Mouse (Mus musculus): Measurements from ENCODE around the gene Asb10. TPM values are rescaled to one million over a fixed set of nuclear protein-coding genes. Genes with fewer than 3 reads are reported as not detected.
A peak's percentile ranks its signal among the peaks of the same experiment; 100 is the strongest.

The Asb10 gene
- polyA plus RNA-seq (2014; fragmentation: Nextera tagmentation; extraction: Ambion mirVana), result 0.09 and 0.17 TPM in 2 replicates

DNA sequence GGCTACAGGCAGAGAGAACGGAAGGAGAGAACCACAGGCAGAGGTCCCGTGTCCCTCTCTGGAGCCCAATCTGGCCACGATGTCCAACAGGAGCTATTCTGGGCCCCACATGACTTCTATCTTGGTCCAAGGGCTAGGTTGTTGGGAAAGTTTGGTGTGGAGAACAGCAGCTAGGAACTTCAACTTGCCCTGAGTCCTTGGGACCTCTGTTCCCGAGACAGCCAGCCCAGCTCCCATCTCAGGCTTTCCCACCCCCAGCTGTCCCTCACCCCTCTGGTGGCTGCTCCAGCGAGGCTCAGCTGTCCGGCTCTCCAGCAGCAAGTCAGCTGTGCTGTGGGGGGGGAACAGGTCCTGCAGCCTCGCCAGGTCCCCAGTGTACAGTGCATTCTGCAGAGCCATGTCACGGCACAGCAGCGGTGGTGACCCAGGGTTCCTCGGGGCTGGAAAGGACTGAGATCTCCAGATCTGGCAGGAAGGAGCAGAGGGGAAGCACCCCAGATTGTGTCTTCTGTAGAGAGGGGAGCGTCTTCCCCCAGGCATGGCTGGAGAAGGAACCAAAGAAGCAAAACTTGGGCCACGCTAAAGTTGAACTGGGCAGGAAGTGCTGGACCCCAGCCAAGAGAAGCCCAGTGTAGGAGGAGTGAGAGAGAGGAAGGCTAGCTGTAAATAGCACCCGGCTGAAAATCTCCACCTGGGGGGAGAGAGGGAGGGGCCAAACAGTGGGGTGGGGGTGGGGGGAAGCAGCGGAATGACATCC, at the start of gene Asb10:
Gene Asb10 (minus strand): TSS at position 592 of the 757 bp plus-strand sequence.
- Histone ChIP-seq H3K36me3 (ENCODE audit: control insufficient read depth, insufficient read depth, low read length) (no peaks in the 10 kb centered on the region), H3K27me3 (replicated peaks; ENCODE audit: control insufficient read depth, insufficient read depth, low read length) (no peaks in the 10 kb centered on the region), H3K4me3 (ENCODE audit: low read depth, low read length) (no peak within 1 kb of the TSS), H3K9me3 (replicated peaks; ENCODE audit: control insufficient read depth, low read length) (no peaks in the 10 kb centered on the region), H3K4me1 (ENCODE audit: control insufficient read depth, insufficient read depth, low read length) (peaks cover 4% of the 10 kb centered on the region; the same call in 1 of the 2 replicates), H3K4me2 (ENCODE audit: low read length) (no peak within 1 kb of the TSS), H3K27ac (ENCODE audit: low read depth, low read length) (no peak within 1 kb of the TSS), H3K9ac (ENCODE audit: low read length) (no peak within 1 kb of the TSS)
- DNase-seq (ENCODE audit: low spot score), result no peak
- ATAC-seq, result no peak
- 53% methylated on average over 14 of the region's 14 CpGs for WGBS

DNA sequence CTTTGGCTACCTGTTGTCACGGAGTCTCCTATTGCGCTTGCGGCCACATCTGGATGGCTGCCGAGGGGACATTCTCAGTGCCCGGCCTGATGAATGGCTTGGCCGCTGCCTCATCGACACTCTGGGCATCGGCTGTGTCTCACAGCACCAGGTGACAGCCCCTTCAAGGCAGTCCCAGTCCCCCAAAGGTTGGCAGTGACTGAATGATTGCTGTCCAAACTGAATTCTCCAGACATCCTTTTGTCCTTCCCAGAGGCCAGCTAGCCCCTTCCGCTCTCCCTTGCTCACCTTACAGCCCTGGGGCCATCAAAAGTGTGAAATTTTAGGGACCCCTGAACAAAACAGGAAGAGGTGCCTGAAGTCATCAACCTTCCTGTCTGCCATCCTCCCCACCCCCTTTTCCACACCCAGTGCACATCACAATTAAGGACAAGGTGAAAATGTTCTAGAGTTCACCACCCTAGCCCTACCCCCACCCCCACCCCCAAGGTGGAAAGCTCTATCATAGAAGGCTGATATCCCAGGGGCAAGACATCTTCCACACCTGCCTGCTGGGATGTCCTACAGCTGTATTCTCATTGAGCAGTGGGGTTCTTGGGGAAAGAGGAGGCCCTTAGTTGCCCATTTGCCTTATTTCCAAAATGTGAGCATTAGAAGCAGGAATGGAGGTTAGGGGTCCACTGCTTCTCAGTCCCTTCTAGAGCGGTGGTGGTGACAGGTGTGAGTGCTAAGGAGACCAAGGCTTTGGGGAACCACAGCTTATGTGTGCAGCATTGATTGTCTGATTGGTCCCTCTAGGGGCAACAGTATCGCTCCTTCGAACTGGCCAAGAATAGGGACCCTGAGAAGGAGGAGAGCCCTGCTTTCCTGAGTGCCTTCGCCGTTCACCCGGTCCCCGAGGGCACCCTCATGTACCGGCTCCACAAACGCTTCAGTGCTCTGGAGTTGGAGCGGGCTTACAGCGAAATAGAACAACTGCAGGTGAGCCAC, 49.0 kb upstream of the Asb10 start:
- H3K4me2 ChIP-seq (ENCODE audit: low read length), result no peak overlapping the region
- peaks cover 16% of the 10 kb centered on the region for H3K4me1 ChIP-seq (ENCODE audit: control insufficient read depth, insufficient read depth, low read length)
- H3K9ac ChIP-seq (ENCODE audit: low read length), result no peak overlapping the region
- DNase-seq (ENCODE audit: low spot score) (no peak), ATAC-seq (no peak)
- no peak overlapping the region for H3K27ac ChIP-seq (ENCODE audit: low read depth, low read length)
- WGBS, result 90% methylated on average over 20 of the region's 20 CpGs
- peaks cover 64% of the 10 kb centered on the region for H3K36me3 ChIP-seq (ENCODE audit: control insufficient read depth, insufficient read depth, low read length)
- H3K27me3 ChIP-seq (replicated peaks; ENCODE audit: control insufficient read depth, insufficient read depth, low read length), result no peaks in the 10 kb centered on the region
- no peaks in the 10 kb centered on the region for H3K9me3 ChIP-seq (replicated peaks; ENCODE audit: control insufficient read depth, low read length)
- H3K4me3 ChIP-seq (ENCODE audit: low read depth, low read length), result no peak overlapping the region

- Histone ChIP-seq H3K9ac (ENCODE audit: low read length) (peak overlapping the region; percentile 88), H3K27me3 (replicated peaks; ENCODE audit: control insufficient read depth, insufficient read depth, low read length) (no peaks in the 10 kb centered on the region), H3K4me2 (ENCODE audit: low read length) (peak overlapping the region; percentile 93), H3K4me3 (ENCODE audit: low read depth, low read length) (peak overlapping the region; percentile 79), H3K27ac (ENCODE audit: low read depth, low read length) (peak overlapping the region; percentile 80; the same call in 1 of the 2 replicates), H3K9me3 (replicated peaks; ENCODE audit: control insufficient read depth, low read length) (no peaks in the 10 kb centered on the region), H3K36me3 (ENCODE audit: control insufficient read depth, insufficient read depth, low read length) (peaks cover 38% of the 10 kb centered on the region), H3K4me1 (ENCODE audit: control insufficient read depth, insufficient read depth, low read length) (peaks cover 16% of the 10 kb centered on the region)
- no peak for DNase-seq (ENCODE audit: low spot score)
- ATAC-seq, result peak; percentile 12; the same call in 1 of the 2 replicates
- 27% methylated on average over 4 of the region's 4 CpGs for WGBS
Observed at GRCm38 (mm10) chr5:24587200-24587577, 46.4 kb upstream of the Asb10 start.

DNA sequence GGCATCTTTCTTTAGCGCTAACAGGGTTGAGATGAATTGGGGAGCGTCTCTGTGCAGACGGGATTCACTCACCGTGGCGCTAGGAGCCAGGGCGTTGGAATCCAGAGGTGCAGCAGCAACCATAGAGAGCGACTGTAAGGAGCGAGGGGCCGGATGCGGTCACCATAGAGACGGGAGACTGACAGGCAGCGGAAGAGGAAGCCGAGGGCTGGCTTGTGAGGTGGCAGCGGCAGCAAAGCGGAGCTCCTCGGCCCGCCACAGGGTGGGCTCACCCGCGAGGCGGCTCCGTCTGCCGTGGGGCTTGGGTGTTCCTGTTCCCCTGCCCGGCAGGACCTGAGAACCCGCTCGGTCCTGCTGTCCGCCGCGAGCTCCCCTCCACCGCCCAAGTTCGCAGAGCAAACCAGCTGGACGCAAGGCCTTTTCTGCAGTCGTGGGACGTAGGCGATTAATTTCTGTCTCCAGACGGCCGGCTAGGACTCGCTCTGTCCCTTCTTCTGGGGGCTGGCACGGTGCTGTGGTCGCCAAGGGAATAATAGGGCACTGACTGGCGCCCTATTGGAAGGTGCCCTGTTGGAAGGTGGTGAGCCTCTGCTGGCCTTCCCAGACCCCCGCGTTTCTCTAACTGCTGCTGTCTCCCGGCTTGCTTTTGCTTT, 45.9 kb upstream of the Asb10 start, which contains the start of gene Chpf2:
Gene Chpf2 (plus strand): TSS at position 195 of the 653 bp plus-strand sequence.
- Histone ChIP-seq H3K4me1 (ENCODE audit: control insufficient read depth, insufficient read depth, low read length) (peaks cover 16% of the 10 kb centered on the region), H3K27ac (ENCODE audit: low read depth, low read length) (peak within 1 kb of the TSS; percentile 80), H3K9ac (ENCODE audit: low read length) (peak within 1 kb of the TSS; percentile 88), H3K36me3 (ENCODE audit: control insufficient read depth, insufficient read depth, low read length) (peaks cover 32% of the 10 kb centered on the region), H3K9me3 (replicated peaks; ENCODE audit: control insufficient read depth, low read length) (no peaks in the 10 kb centered on the region), H3K27me3 (replicated peaks; ENCODE audit: control insufficient read depth, insufficient read depth, low read length) (no peaks in the 10 kb centered on the region), H3K4me3 (ENCODE audit: low read depth, low read length) (peak within 1 kb of the TSS; percentile 79), H3K4me2 (ENCODE audit: low read length) (peak within 1 kb of the TSS; percentile 93)
- DNase-seq (ENCODE audit: low spot score), result peak; percentile 94
- peak; percentile 95 for ATAC-seq
- WGBS, result under 1% methylated on average over 43 of the region's 43 CpGs

- no peak for DNase-seq (ENCODE audit: low spot score)
- Histone ChIP-seq H3K9ac (ENCODE audit: low read length) (peak overlapping the region; percentile 88), H3K27me3 (replicated peaks; ENCODE audit: control insufficient read depth, insufficient read depth, low read length) (no peaks in the 10 kb centered on the region), H3K4me3 (ENCODE audit: low read depth, low read length) (peak overlapping the region; percentile 79), H3K27ac (ENCODE audit: low read depth, low read length) (peak overlapping the region; percentile 80; the same call in 1 of the 2 replicates), H3K4me2 (ENCODE audit: low read length) (peak overlapping the region; percentile 93), H3K36me3 (ENCODE audit: control insufficient read depth, insufficient read depth, low read length) (peaks cover 27% of the 10 kb centered on the region), H3K9me3 (replicated peaks; ENCODE audit: control insufficient read depth, low read length) (no peaks in the 10 kb centered on the region), H3K4me1 (ENCODE audit: control insufficient read depth, insufficient read depth, low read length) (peaks cover 15% of the 10 kb centered on the region)
- WGBS, result 9% methylated on average over 8 of the region's 8 CpGs
- ATAC-seq, result peak; percentile 35
Observed at GRCm38 (mm10) chr5:24586106-24586505, 45.3 kb upstream of the Asb10 start.

DNA sequence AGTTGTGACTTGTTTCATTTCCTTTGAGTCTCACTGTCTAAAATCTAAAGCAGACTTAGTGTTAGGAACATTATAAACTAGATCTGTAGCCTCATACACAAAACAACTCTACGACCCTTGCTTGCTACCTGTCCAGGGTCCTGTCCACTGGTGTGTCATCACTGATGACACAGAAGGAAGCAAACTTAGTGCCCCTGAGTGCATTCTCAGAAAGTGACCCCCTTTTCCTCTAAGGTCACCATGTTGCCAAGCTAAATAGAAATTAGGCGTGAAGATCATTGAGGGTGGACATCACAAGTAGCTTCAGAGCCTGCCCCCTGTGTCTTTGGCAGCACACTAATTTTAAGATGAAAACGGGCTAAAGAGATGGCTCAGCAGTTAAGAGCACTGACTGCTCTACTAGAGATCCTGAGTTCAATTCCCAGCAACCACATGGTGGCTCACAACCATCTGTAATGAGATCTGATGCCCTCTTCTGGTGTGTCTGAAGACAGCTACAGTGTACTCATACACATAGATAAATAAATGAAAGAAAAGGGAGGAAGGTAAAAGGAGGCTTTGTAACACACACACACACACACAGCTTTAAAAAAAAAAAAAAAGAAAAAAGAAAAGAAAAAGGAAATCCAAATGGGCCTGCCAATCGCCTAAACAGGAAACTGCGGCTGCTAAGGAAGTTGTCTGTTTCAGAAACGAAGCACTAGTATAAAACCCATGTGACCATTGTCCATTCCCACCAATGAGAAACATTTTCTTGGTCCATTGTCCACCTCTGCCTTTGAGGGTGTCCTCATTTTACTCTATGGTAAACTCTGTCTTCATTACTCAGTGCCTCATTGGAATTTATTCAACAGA, 37.6 kb upstream of the Asb10 start:
- WGBS, result 76% methylated on average over 6 of the region's 6 CpGs
- DNase-seq (ENCODE audit: low spot score), result no peak
- ATAC-seq, result no peak

GRCm38 (mm10) chr5:24577183-24577929, 36.6 kb upstream of the Asb10 start, which contains the start of gene Abcf2:
Abcf2 (minus strand) TSS chr5:24577467.
- H3K9me3 ChIP-seq (replicated peaks; ENCODE audit: control insufficient read depth, low read length), result no peaks in the 10 kb centered on the region
- peaks cover 11% of the 10 kb centered on the region for H3K4me1 ChIP-seq (ENCODE audit: control insufficient read depth, insufficient read depth, low read length)
- WGBS, result under 1% methylated on average over 48 of the region's 48 CpGs
- H3K27me3 ChIP-seq (replicated peaks; ENCODE audit: control insufficient read depth, insufficient read depth, low read length), result no peaks in the 10 kb centered on the region
- ATAC-seq (peak; percentile 97), DNase-seq (ENCODE audit: low spot score) (peak; percentile 100)
- peak within 1 kb of the TSS; percentile 86 for H3K4me2 ChIP-seq (ENCODE audit: low read length)
- peak within 1 kb of the TSS; percentile 58; the same call in 1 of the 2 replicates for H3K27ac ChIP-seq (ENCODE audit: low read depth, low read length)
- peak within 1 kb of the TSS; percentile 59 for H3K4me3 ChIP-seq (ENCODE audit: low read depth, low read length)
- peaks cover 29% of the 10 kb centered on the region for H3K36me3 ChIP-seq (ENCODE audit: control insufficient read depth, insufficient read depth, low read length)
- H3K9ac ChIP-seq (ENCODE audit: low read length), result peak within 1 kb of the TSS; percentile 80

More for the DNA sequence above, 37.6 kb upstream of the Asb10 start:
- peak overlapping the region; percentile 86 for H3K4me2 ChIP-seq (ENCODE audit: low read length)
- H3K4me3 ChIP-seq (ENCODE audit: low read depth, low read length), result peak overlapping the region; percentile 59
- H3K9ac ChIP-seq (ENCODE audit: low read length), result peak overlapping the region; percentile 52; the same call in 1 of the 2 replicates
- no peak overlapping the region for H3K27ac ChIP-seq (ENCODE audit: low read depth, low read length)
- H3K4me1 ChIP-seq (ENCODE audit: control insufficient read depth, insufficient read depth, low read length), result peaks cover 11% of the 10 kb centered on the region
- no peaks in the 10 kb centered on the region for H3K27me3 ChIP-seq (replicated peaks; ENCODE audit: control insufficient read depth, insufficient read depth, low read length)
- H3K36me3 ChIP-seq (ENCODE audit: control insufficient read depth, insufficient read depth, low read length), result peaks cover 19% of the 10 kb centered on the region
- no peaks in the 10 kb centered on the region for H3K9me3 ChIP-seq (replicated peaks; ENCODE audit: control insufficient read depth, low read length)

Measured in forebrain, embryonic 14.5 days (tissue).